Mouse (Mus musculus) lung, postnatal 0 days (tissue): ENCODE measurements around the gene Sipa1l1. TPM values are rescaled to one million over a fixed set of nuclear protein-coding genes. Genes with fewer than 3 reads are reported as not detected.
A peak's percentile ranks its signal among the peaks of the same experiment; 100 is the strongest.

ENCODE experiments used
- ATAC-seq: fragments of 200-750 bp; cut with Nextera tagmentation; 2 replicates; pipeline ENCODE4 v1.8.0; 2017; ENCODE audit warnings: moderate library complexity
- DNase-seq: peaks from one replicate; pipeline ENCODE4 v3.0.0-alpha.2; 2016; ENCODE audit warnings: low spot score
- H3K27ac ChIP-seq: fragments of 300-500 bp; sonication (generic); 2 replicates; pipeline ENCODE4 v1.5.1; 2014; ENCODE audit warnings: antibody characterized with exemption, mild to moderate bottlenecking, low read length, mixed read lengths
- H3K27me3 ChIP-seq: fragments of 300-500 bp; sonication (generic); replicated peaks from 2 replicates; pipeline ENCODE4 v1.6.1; 2014; ENCODE audit warnings: low read length, mixed read lengths; ENCODE audit not compliant: insufficient read depth
- H3K36me3 ChIP-seq: fragments of 300-500 bp; sonication (generic); 2 replicates; pipeline ENCODE4 v1.6.1; 2014; ENCODE audit warnings: low read length, mixed read lengths; ENCODE audit not compliant: insufficient read depth
- H3K4me1 ChIP-seq: fragments of 300-500 bp; sonication (generic); 2 replicates; pipeline ENCODE4 v1.6.1; 2014; ENCODE audit warnings: antibody characterized with exemption, low read depth, low read length, mixed read lengths; ENCODE audit not compliant: insufficient read depth
- H3K4me2 ChIP-seq: fragments of 300-500 bp; sonication (generic); replicated peaks from 2 replicates; pipeline ENCODE4 v1.6.1; 2014; ENCODE audit warnings: low read depth, mild to moderate bottlenecking, low read length, moderate library complexity, mixed read lengths
- H3K4me3 ChIP-seq: fragments of 300-500 bp; sonication (generic); 2 replicates; pipeline ENCODE4 v1.5.1; 2014; ENCODE audit warnings: low read depth, low read length
- H3K9ac ChIP-seq: fragments of 300-500 bp; sonication (generic); replicated peaks from 2 replicates; pipeline ENCODE4 v1.6.1; 2014; ENCODE audit warnings: low read depth, mild to moderate bottlenecking
- H3K9me3 ChIP-seq: fragments of 300-500 bp; sonication (generic); 2 replicates; pipeline ENCODE4 v1.6.1; 2016; ENCODE audit warnings: low read length, mixed read lengths
- CTCF ChIP-seq: IDR thresholded peaks from 2 replicates; pipeline ENCODE4 v1.5.1; 2016; ENCODE audit warnings: antibody characterized with exemption, mild to moderate bottlenecking
- EP300 ChIP-seq: IDR thresholded peaks from 2 replicates; pipeline ENCODE4 v1.6.1; 2016; ENCODE audit warnings: antibody characterized with exemption, mild to moderate bottlenecking, control low read depth
- WGBS: fragments of 180-500 bp; shearing (Covaris S2); extraction: QIAGEN DNeasy Blood & Tissue Kit; methylation state at CpG from one replicate; pipeline ENCODE4 v1.1.7; 2014; 5-methylcytosine and 5-hydroxymethylcytosine counted together
- polyA plus RNA-seq: library from polyadenylated mRNA; unstranded; fragments of >200 nt; fragmentation: Nextera tagmentation; extraction: Ambion mirVana; gene quantifications from 2 replicates; pipeline ENCODE4 v1.2.1, GENCODE M21; 2015

The Sipa1l1 gene
- polyA plus RNA-seq, 1 experiment from 2014 or later, result 10.2 TPM

- no peak overlapping the region for H3K4me2 ChIP-seq
- WGBS, result 86% methylated on average over 2 of the region's 2 CpGs
- peaks cover 3% of the 10 kb centered on the region; the same call in 1 of the 2 replicates for H3K36me3 ChIP-seq
- no peaks in the 10 kb centered on the region for H3K27me3 ChIP-seq
- no peak overlapping the region for H3K4me3 ChIP-seq
- no peak for ATAC-seq
- TF ChIP-seq EP300 (no peak), CTCF (no peak)
- no peaks in the 10 kb centered on the region for H3K4me1 ChIP-seq
- H3K9ac ChIP-seq, result no peak overlapping the region
- no peak for DNase-seq
- no peak overlapping the region for H3K27ac ChIP-seq
- H3K9me3 ChIP-seq, result no peaks in the 10 kb centered on the region
These were observed 198.2 kb downstream of the Sipa1l1 start for GRCm38 (mm10) chr12:82367345-82367744.

DNA sequence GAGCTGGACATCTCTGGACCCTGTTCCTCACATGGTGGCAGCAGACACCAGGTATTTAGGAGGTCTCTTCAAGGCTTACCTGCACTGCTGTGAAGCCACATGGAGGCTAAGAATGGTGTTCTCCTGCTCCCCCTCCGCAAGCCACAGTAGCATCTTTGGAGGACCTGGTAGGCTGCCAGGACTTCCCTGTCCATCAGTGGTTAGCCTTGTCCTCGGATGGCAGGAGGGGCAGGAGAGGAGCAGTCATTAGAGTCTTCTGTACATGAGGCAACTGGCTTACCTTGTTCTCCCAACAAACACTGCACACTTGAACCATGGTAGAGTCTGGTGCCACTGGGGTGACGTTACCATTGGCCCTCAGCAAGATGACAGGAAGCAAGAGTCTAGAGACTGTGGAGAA, 198.9 kb downstream of the Sipa1l1 start:
- no peak for DNase-seq
- Histone ChIP-seq H3K9me3 (no peaks in the 10 kb centered on the region), H3K4me1 (no peaks in the 10 kb centered on the region), H3K4me2 (no peak overlapping the region), H3K9ac (no peak overlapping the region), H3K27ac (no peak overlapping the region), H3K4me3 (no peak overlapping the region), H3K36me3 (peaks cover under 1% of the 10 kb centered on the region; the same call in 1 of the 2 replicates), H3K27me3 (no peaks in the 10 kb centered on the region)
- ATAC-seq, result no peak
- WGBS, result 88% methylated on average over 3 of the region's 3 CpGs
- TF ChIP-seq CTCF (no peak), EP300 (no peak)

GRCm38 (mm10) chr12:82369402-82370160, 200.5 kb downstream of the Sipa1l1 start:
- Histone ChIP-seq H3K4me2 (no peak overlapping the region), H3K9ac (no peak overlapping the region), H3K36me3 (no peaks in the 10 kb centered on the region), H3K4me3 (no peak overlapping the region), H3K4me1 (peaks cover 7% of the 10 kb centered on the region; the same call in 1 of the 2 replicates), H3K27me3 (no peaks in the 10 kb centered on the region), H3K9me3 (no peaks in the 10 kb centered on the region), H3K27ac (no peak overlapping the region)
- TF ChIP-seq EP300 (peak; percentile 52; the same call in 1 of the 2 replicates), CTCF (no peak)
- peak; percentile 44; the same call in 1 of the 2 replicates for ATAC-seq
- WGBS, result 74% methylated on average over 5 of the region's 5 CpGs
- peak; percentile 49 for DNase-seq

DNA sequence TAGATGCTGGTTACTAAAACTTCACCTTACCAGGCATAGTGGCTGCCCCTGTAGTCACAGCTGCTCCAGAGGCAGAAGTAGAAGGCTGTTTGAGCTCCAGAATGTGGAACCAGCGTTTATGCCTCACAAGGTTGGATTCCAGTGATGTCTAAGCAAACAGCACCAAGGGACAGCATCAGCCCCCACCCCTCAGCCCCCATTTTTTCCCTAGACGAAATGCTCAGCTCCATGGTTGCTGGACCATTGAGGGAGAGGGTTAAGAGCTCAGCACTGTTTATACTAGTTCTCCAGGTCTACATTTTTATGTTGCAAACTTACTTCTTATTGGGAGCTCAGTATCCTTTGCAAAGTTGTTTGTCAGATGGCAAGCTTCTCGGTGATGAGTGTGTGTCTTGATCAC, 202.1 kb downstream of the Sipa1l1 start:
- 72% methylated on average over 3 of the region's 3 CpGs for WGBS
- ATAC-seq, result no peak

GRCm38 (mm10) chr12:82374020-82374419, 204.9 kb downstream of the Sipa1l1 start:
- no peak for TF ChIP-seq EP300
- no peak for TF ChIP-seq CTCF
- DNase-seq, result peak; percentile 64
- no peaks in the 10 kb centered on the region for H3K36me3 ChIP-seq

More for the DNA sequence above, 202.1 kb downstream of the Sipa1l1 start:
- DNase-seq, result no peak
- H3K27ac ChIP-seq, result no peak overlapping the region
- no peak overlapping the region for H3K4me3 ChIP-seq
- no peaks in the 10 kb centered on the region for H3K36me3 ChIP-seq
- no peak overlapping the region for H3K4me2 ChIP-seq
- H3K9ac ChIP-seq, result no peak overlapping the region
- no peak for TF ChIP-seq CTCF
- TF ChIP-seq EP300, result no peak
- no peaks in the 10 kb centered on the region for H3K27me3 ChIP-seq
- H3K4me1 ChIP-seq, result peaks cover 11% of the 10 kb centered on the region; the same call in 1 of the 2 replicates
- no peaks in the 10 kb centered on the region for H3K9me3 ChIP-seq

DNA sequence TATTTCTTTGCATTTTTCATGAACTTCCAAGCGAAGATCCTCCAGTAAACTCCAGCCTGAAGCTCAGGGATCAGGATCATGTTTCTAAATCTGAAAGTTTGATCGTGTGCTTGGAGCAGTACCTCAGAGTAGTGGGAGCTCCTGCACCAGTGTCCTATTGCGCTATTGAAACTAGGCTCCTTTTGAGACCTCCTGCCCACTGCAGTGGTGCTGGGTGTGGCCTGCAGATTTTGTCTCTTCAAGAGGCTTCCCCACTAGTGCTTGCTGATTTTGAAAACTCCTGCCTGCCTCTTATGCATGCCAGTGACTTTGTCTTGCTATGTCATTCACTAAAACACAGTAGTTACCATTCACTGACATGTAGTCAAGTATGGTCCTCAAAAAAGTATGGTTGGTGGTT, 213.8 kb downstream of the Sipa1l1 start:
- no peak overlapping the region for H3K9ac ChIP-seq
- peaks cover 11% of the 10 kb centered on the region; the same call in 1 of the 2 replicates for H3K36me3 ChIP-seq
- H3K9me3 ChIP-seq, result no peaks in the 10 kb centered on the region
- 79% methylated on average over 3 of the region's 3 CpGs for WGBS
- no peak overlapping the region for H3K4me2 ChIP-seq
- H3K27ac ChIP-seq, result no peak overlapping the region
- ATAC-seq (no peak), DNase-seq (no peak)
- no peak overlapping the region for H3K4me3 ChIP-seq
- TF ChIP-seq EP300 (no peak), CTCF (no peak)
- no peaks in the 10 kb centered on the region for H3K4me1 ChIP-seq
- no peaks in the 10 kb centered on the region for H3K27me3 ChIP-seq

More at GRCm38 (mm10) chr12:82374020-82374419, 204.9 kb downstream of the Sipa1l1 start:
- no peaks in the 10 kb centered on the region for H3K27me3 ChIP-seq
- no peak overlapping the region for H3K4me3 ChIP-seq
- no peak overlapping the region for H3K9ac ChIP-seq
- no peaks in the 10 kb centered on the region for H3K9me3 ChIP-seq
- peak overlapping the region; percentile 60 for H3K27ac ChIP-seq
- ATAC-seq, result peak; percentile 35
- H3K4me1 ChIP-seq, result peaks cover 13% of the 10 kb centered on the region; the same call in 1 of the 2 replicates
- no peak overlapping the region for H3K4me2 ChIP-seq
